Mouse (Mus musculus) adrenal gland, postnatal 25 days (tissue): ENCODE results near the gene Trnp1. TPM values are rescaled to one million over a fixed set of nuclear protein-coding genes. Genes with fewer than 3 reads are reported as not detected.
"Not testable (repeated sequence)": the region's sequence is repeated elsewhere in the genome, so short reads cannot be mapped to it uniquely, and the experiment has no call there.

Experiments used
- DNase-seq: peaks from one replicate; pipeline ENCODE4 v3.0.0; 2021; ENCODE audit warnings: mixed read lengths
- long read RNA-seq: library from polyadenylated mRNA; stranded (forward); transcript quantifications from one replicate; pipeline ENCODE4 v2.0.0, GENCODE M21; 2021
- total RNA-seq: library from RNA; stranded (reverse); gene quantifications from 2 replicates; pipeline ENCODE4 v1.2.3, GENCODE M21; 2021

Gene Trnp1
- total RNA-seq: 4.6 and 4.9 TPM in 2 replicates
- long read RNA-seq, transcript Trnp1-201 (3 exons, 687 nt): major isoform, 5 of 9 reads
- long read RNA-seq, partial matches to known transcripts: 0 of 9 reads
- long read RNA-seq, other reads (novel, unspliced or antisense): 0 of 9 reads

GRCm38 (mm10) chr4:133498160-133498724 is at the start of gene Trnp1:
TSS of gene Trnp1 (minus strand) at chr4:133498550.
- peak; percentile 70 for DNase-seq

- peak; percentile 96 for DNase-seq
Measured at GRCm38 (mm10) chr4:133545272-133546231, 47.2 kb upstream of the Trnp1 start, which contains the start of gene Nudc. TSS of gene Nudc (minus strand) at chr4:133545996.

GRCm38 (mm10) chr4:133536652-133537051 is 38.3 kb upstream of the Trnp1 start:
- DNase-seq: peak; percentile 49

GRCm38 (mm10) chr4:133536081-133536480 is 37.7 kb upstream of the Trnp1 start:
- no peak for DNase-seq

GRCm38 (mm10) chr4:133532777-133533176 is 34.4 kb upstream of the Trnp1 start:
- DNase-seq: no peak

GRCm38 (mm10) chr4:133527788-133528187 is 29.4 kb upstream of the Trnp1 start:
- DNase-seq: no peak

GRCm38 (mm10) chr4:133521502-133521901 is 23.2 kb upstream of the Trnp1 start:
- no peak for DNase-seq

- peak; percentile 39 for DNase-seq
Measured at GRCm38 (mm10) chr4:133519369-133519665, 21.0 kb upstream of the Trnp1 start.

GRCm38 (mm10) chr4:133518601-133519368 is 20.4 kb upstream of the Trnp1 start, which contains the start of gene Kdf1:
TSS of gene Kdf1 (plus strand) at chr4:133518963.
- no peak for DNase-seq

GRCm38 (mm10) chr4:133512972-133513371 is 14.6 kb upstream of the Trnp1 start:
- peak; percentile 72 for DNase-seq

GRCm38 (mm10) chr4:133512511-133512910 is 14.2 kb upstream of the Trnp1 start:
- not testable (repeated sequence) for DNase-seq

- no peak for DNase-seq
Measured at GRCm38 (mm10) chr4:133511050-133511449, 12.7 kb upstream of the Trnp1 start.

- DNase-seq: no peak
Measured at GRCm38 (mm10) chr4:133508990-133509389, 10.6 kb upstream of the Trnp1 start.

GRCm38 (mm10) chr4:133506573-133506972 is 8.2 kb upstream of the Trnp1 start:
- DNase-seq: no peak

- DNase-seq: no peak
Measured at GRCm38 (mm10) chr4:133504755-133505485, 6.6 kb upstream of the Trnp1 start.

GRCm38 (mm10) chr4:133504300-133504699 is 6.0 kb upstream of the Trnp1 start:
- no peak for DNase-seq

GRCm38 (mm10) chr4:133501514-133501913 is 3.2 kb upstream of the Trnp1 start:
- no peak for DNase-seq

- DNase-seq: peak; percentile 48
Measured at GRCm38 (mm10) chr4:133497461-133498159, 740 bp downstream of the Trnp1 start.

- no peak for DNase-seq
Measured at GRCm38 (mm10) chr4:133496738-133497445, 1.5 kb downstream of the Trnp1 start.

GRCm38 (mm10) chr4:133495711-133496110 is 2.6 kb downstream of the Trnp1 start:
- peak; percentile 42 for DNase-seq
